Mouse (Mus musculus) CH12.LX (cell line): ENCODE results near the gene Plekhg6. TPM values are rescaled to one million over a fixed set of nuclear protein-coding genes. Genes with fewer than 3 reads are reported as not detected.

ENCODE experiments used
- DNase-seq: peaks from one replicate; pipeline ENCODE4 v3.0.0-alpha.2; 2013; ENCODE audit errors: extremely low read depth
- H3K27ac ChIP-seq: 2 replicates; pipeline ENCODE4 v1.5.1; 2012; ENCODE audit warnings: low read depth, mild to moderate bottlenecking, control low read depth, moderate library complexity; ENCODE audit not compliant: insufficient read depth
- H3K27me3 ChIP-seq: replicated peaks from 2 replicates; pipeline ENCODE3; 2012; ENCODE audit warnings: inconsistent platforms
- H3K36me3 ChIP-seq, 2 experiments: replicated peaks in 1 of 2; 2 replicates each; pipeline versions ENCODE3 to v1.6.1; 2012; ENCODE audit warnings: inconsistent platforms in 1 of 2, low read length in 1 of 2, mild to moderate bottlenecking in 1 of 2, mixed read lengths in 1 of 2, moderate library complexity in 1 of 2; ENCODE audit not compliant: control insufficient read depth in 1 of 2, insufficient read depth in 1 of 2
- H3K4me1 ChIP-seq, 2 experiments: 2 replicates each; pipeline ENCODE4 v1.6.1; 2012; ENCODE audit warnings: inconsistent platforms in 1 of 2, moderate library complexity in 1 of 2; ENCODE audit not compliant: insufficient read depth in 2 of 2, control insufficient read depth in 1 of 2
- H3K4me2 ChIP-seq: 2 replicates; pipeline ENCODE4 v1.6.1; 2012; ENCODE audit warnings: low read depth, mild to moderate bottlenecking, control low read depth; ENCODE audit not compliant: poor library complexity, insufficient read depth, severe bottlenecking
- H3K4me3 ChIP-seq, 3 experiments: fragments of 150-350 bp in 1 of 3; sonication (generic) in 1 of 3; replicated peaks in 1 of 3; 2 replicates each; pipeline versions ENCODE3 to v1.5.1; 2011 to 2012; ENCODE audit warnings: low read depth in 2 of 3, low read length in 2 of 3, mild to moderate bottlenecking in 2 of 3, moderate library complexity in 2 of 3, control low read depth in 1 of 3, improper control_type of control experiment in 1 of 3, inconsistent platforms in 1 of 3, mixed read lengths in 1 of 3; ENCODE audit not compliant: poor library complexity in 1 of 3
- H3K79me2 ChIP-seq: replicated peaks from 2 replicates; pipeline ENCODE4 v1.6.1; 2012; ENCODE audit warnings: mild to moderate bottlenecking, moderate library complexity; ENCODE audit not compliant: control insufficient read depth, poor library complexity, insufficient read depth, severe bottlenecking; ENCODE audit errors: extremely low read depth
- H3K9ac ChIP-seq: 2 replicates; pipeline ENCODE4 v1.6.1; 2012; ENCODE audit warnings: low read depth, mild to moderate bottlenecking, control low read depth, moderate library complexity; ENCODE audit not compliant: insufficient read depth
- H3K9me3 ChIP-seq: replicated peaks from 2 replicates; pipeline ENCODE3; 2012; ENCODE audit warnings: low read length, inconsistent platforms, mixed read lengths
- CHD1 ChIP-seq: IDR thresholded peaks from 2 replicates; pipeline ENCODE4 v1.6.1; 2012; ENCODE audit warnings: low read depth, low read length, improper control_type of control experiment, inconsistent platforms
- CHD2 ChIP-seq: IDR thresholded peaks from 2 replicates; pipeline ENCODE4 v1.6.1; 2011; ENCODE audit warnings: low read length, improper control_type of control experiment
- CTCF ChIP-seq, 2 experiments: IDR thresholded peaks in 1 of 2; conservative IDR thresholded peaks in 1 of 2; 2 replicates each; pipeline ENCODE4 v1.5.1; 2011 to 2012; ENCODE audit warnings: low read depth in 2 of 2, low read length in 2 of 2, improper control_type of control experiment in 1 of 2, inconsistent platforms in 1 of 2, mild to moderate bottlenecking in 1 of 2, moderate library complexity in 1 of 2
- E2F4 ChIP-seq: IDR thresholded peaks from 2 replicates; pipeline ENCODE4 v1.6.1; 2011; ENCODE audit warnings: low read depth, low read length, improper control_type of control experiment; ENCODE audit not compliant: insufficient replicate concordance
- ELF1 ChIP-seq: IDR thresholded peaks from 2 replicates; pipeline ENCODE4 v1.6.1; 2014; ENCODE audit warnings: low read depth, mild to moderate bottlenecking, inconsistent platforms, low read length, improper control_type of control experiment
- IRF4 ChIP-seq: IDR thresholded peaks from 2 replicates; pipeline ENCODE4 v1.6.1; 2014; ENCODE audit warnings: low read depth, mild to moderate bottlenecking, inconsistent platforms, low read length, improper control_type of control experiment
- JUN ChIP-seq: IDR thresholded peaks from 2 replicates; pipeline ENCODE4 v1.6.1; 2011; ENCODE audit warnings: low read depth, mild to moderate bottlenecking, low read length, improper control_type of control experiment, moderate library complexity; ENCODE audit not compliant: insufficient read depth
- JUND ChIP-seq: conservative IDR thresholded peaks from 2 replicates; pipeline ENCODE4 v1.6.1; 2011; ENCODE audit warnings: low read depth, low read length, improper control_type of control experiment
- KAT2A ChIP-seq: IDR thresholded peaks from 2 replicates; pipeline ENCODE4 v1.6.1; 2012; ENCODE audit warnings: low read length, improper control_type of control experiment, inconsistent platforms; ENCODE audit not compliant: insufficient replicate concordance
- MAZ ChIP-seq: IDR thresholded peaks from 2 replicates; pipeline ENCODE4 v1.6.1; 2012; ENCODE audit warnings: low read depth, mild to moderate bottlenecking, inconsistent platforms, low read length, improper control_type of control experiment, moderate library complexity
- NELFE ChIP-seq: IDR thresholded peaks from 2 replicates; pipeline ENCODE4 v1.6.1; 2011; ENCODE audit warnings: low read depth, low read length, improper control_type of control experiment
- NRF1 ChIP-seq: IDR thresholded peaks from 2 replicates; pipeline ENCODE4 v1.6.1; 2014; ENCODE audit warnings: low read depth, mild to moderate bottlenecking, inconsistent platforms, low read length, improper control_type of control experiment, moderate library complexity
- RAD21 ChIP-seq: IDR thresholded peaks from 2 replicates; pipeline ENCODE4 v1.6.1; 2011; ENCODE audit warnings: low read depth, mild to moderate bottlenecking, low read length, improper control_type of control experiment, moderate library complexity
- SIN3A ChIP-seq: IDR thresholded peaks from 2 replicates; pipeline ENCODE4 v1.6.1; 2012; ENCODE audit warnings: low read length, improper control_type of control experiment, inconsistent platforms
- TCF12 ChIP-seq: IDR thresholded peaks from 2 replicates; pipeline ENCODE4 v1.6.1; 2014; ENCODE audit warnings: low read depth, mild to moderate bottlenecking, inconsistent platforms, low read length, improper control_type of control experiment
- UBTF ChIP-seq: IDR thresholded peaks from 2 replicates; pipeline ENCODE4 v1.6.1; 2012; ENCODE audit warnings: low read depth, mild to moderate bottlenecking, inconsistent platforms, low read length, improper control_type of control experiment, moderate library complexity
- USF1 ChIP-seq: IDR thresholded peaks from 2 replicates; pipeline ENCODE4 v1.6.1; 2014; ENCODE audit warnings: low read depth, mild to moderate bottlenecking, inconsistent platforms, low read length, improper control_type of control experiment
- ZKSCAN1 ChIP-seq: IDR thresholded peaks from 2 replicates; pipeline ENCODE4 v1.6.1; 2012; ENCODE audit warnings: low read depth, inconsistent platforms, low read length, improper control_type of control experiment, borderline replicate concordance
- ZMIZ1 ChIP-seq: IDR thresholded peaks from 2 replicates; pipeline ENCODE4 v1.6.1; 2012; ENCODE audit warnings: low read depth, mild to moderate bottlenecking, inconsistent platforms, low read length, improper control_type of control experiment
- ZNF384 ChIP-seq: IDR thresholded peaks from 2 replicates; pipeline ENCODE4 v1.6.1; 2012; ENCODE audit warnings: low read depth, low read length, improper control_type of control experiment, inconsistent platforms
- dilution Hi-C: fragments of 300-500 bp; cut with MboI; formaldehyde crosslinking; loops from 2 replicates; pipeline ENCODE4 v1.14.3; 2020; ENCODE audit warnings: low sequenced_read_pairs; ENCODE audit not compliant: extremely low pct_unique_long_range_greater_than_20kb, extremely low pct_ligation_motif_present
- in situ Hi-C: fragments of 300-500 bp; cut with MboI; formaldehyde crosslinking; loops from 3 replicates; pipeline ENCODE4 v1.14.3; 2019; ENCODE audit warnings: low sequenced_read_pairs, low pct_ligation_motif_present, low pct_unique_long_range_greater_than_20kb, mixed read lengths
- polyA plus RNA-seq: library from polyadenylated mRNA; unstranded; fragments of >175 nt; gene quantifications from 2 replicates; pipeline ENCODE4 v1.2.1, GENCODE M21; 2012; ENCODE audit warnings: low read depth; ENCODE audit not compliant: insufficient read length
- total RNA-seq, 2 experiments: library from RNA; depleted of rRNA; stranded (reverse); fragments of 300-350 nt in 1 of 2; fragments of >200 nt in 1 of 2; gene quantifications; 2 replicates each; pipeline ENCODE4 v1.2.3; 2012 to 2014

Plekhg6 gene
- total and polyA plus RNA-seq, 3 experiments, result not detected

DNA sequence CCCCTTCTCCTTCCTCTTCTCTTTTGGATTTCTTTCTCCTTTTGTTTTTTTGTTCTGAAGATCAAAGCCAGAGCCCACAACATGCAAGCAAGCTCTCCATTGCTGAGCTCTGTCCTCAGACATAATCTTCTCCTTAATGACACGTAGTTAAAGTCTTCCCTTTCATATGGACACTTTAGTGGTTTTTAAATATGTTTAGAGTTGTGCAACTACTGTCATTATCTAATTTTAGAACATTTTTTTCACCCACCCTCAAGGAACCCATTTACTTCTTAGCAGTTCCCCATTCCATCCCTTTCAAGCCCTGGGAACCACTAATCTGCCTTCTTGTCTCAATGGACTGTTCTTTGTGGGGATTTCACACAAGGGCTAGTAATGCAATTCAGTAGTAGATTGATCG is 46.2 kb downstream of the Plekhg6 start:
- no peaks in the 10 kb centered on the region for H3K36me3 ChIP-seq
- DNase-seq, result no peak
- H3K79me2 ChIP-seq, result no peaks in the 10 kb centered on the region
- dilution Hi-C loops (no loop called here), in situ Hi-C loops (no loop called here)
- H3K27me3 ChIP-seq, result peaks cover 91% of the 10 kb centered on the region
- TF ChIP-seq ZMIZ1 (no peak), USF1 (no peak), JUN (no peak), ELF1 (no peak), KAT2A (no peak), SIN3A (no peak), CHD1 (no peak)
- H3K9me3 ChIP-seq, result no peaks in the 10 kb centered on the region
- no peak overlapping the region for H3K4me2 ChIP-seq
- no peaks in the 10 kb centered on the region for H3K4me1 ChIP-seq
- no peak overlapping the region for H3K27ac ChIP-seq
- H3K9ac ChIP-seq, result no peak overlapping the region
- H3K4me3 ChIP-seq, result no peak overlapping the region

DNA sequence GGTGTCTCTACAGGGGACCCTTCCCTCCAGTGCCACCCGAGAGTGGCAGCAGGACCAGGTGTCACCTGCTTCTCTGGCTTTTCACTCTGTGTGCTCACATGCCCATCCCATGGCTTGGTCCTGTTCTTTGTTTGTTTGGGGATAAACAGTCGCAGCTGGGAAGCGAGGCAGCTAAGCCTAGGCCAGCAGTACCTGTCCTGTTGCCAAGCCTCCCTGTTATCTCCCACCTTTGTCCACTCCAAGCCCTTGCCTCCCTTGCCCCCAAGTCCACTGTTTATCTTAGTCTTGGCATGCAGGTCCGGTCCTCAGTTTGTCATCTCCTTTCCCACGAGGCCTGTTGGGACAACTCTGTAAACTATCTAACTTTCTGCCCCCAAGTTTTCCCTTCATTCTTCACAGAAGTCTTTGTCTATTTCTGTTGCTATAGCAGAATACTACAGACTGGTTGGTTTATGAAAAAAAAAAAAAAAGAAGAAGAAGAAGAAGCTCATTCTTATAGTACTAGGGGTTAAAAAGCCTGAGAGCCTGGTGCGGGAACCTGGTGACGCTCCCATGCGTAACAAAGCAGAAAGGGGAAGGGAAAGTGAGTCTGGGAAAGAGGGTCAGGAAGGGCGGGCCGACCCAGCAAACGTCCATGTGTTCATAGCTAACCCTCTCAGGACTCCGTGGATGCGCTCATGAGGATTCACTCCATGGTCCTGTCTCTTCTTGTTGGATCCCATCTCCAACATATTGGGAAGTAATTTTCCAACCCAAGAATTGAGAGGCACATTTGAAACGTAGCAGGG is 47.3 kb downstream of the Plekhg6 start:
- no peak for TF ChIP-seq ZKSCAN1
- TF ChIP-seq TCF12, result no peak
- no peak for TF ChIP-seq CTCF (conservative IDR thresholded peaks at IDR 0.05 in 1 of 2, IDR thresholded peaks at IDR 0.05 in 1 of 2; ENCODE audit: low read depth in 2 of 2, low read length in 2 of 2)
- TF ChIP-seq MAZ, result no peak
- TF ChIP-seq SIN3A, result no peak
- no peak for TF ChIP-seq IRF4
- TF ChIP-seq RAD21, result no peak
- no peak for TF ChIP-seq USF1
- TF ChIP-seq E2F4, result no peak
- no peak for TF ChIP-seq ELF1
- TF ChIP-seq CHD2, result no peak
- no peak for TF ChIP-seq JUND
- no peak for TF ChIP-seq NRF1
- TF ChIP-seq ZNF384, result no peak
- no peak for TF ChIP-seq NELFE
- TF ChIP-seq UBTF, result no peak
- no peak for DNase-seq

More for the DNA sequence above, 47.3 kb downstream of the Plekhg6 start:
- Histone ChIP-seq H3K9me3 (no peaks in the 10 kb centered on the region), H3K27ac (no peak overlapping the region), H3K79me2 (no peaks in the 10 kb centered on the region), H3K4me3 (no peak overlapping the region), H3K4me1 (no peaks in the 10 kb centered on the region), H3K27me3 (peaks cover 88% of the 10 kb centered on the region), H3K9ac (no peak overlapping the region), H3K36me3 (no peaks in the 10 kb centered on the region), H3K4me2 (no peak overlapping the region)
- in situ Hi-C loops, result no loop called here
- dilution Hi-C loops, result no loop called here
